Comparison of ENCODE assay signal across 8 mouse cellular contexts in the genomic region with DNA sequence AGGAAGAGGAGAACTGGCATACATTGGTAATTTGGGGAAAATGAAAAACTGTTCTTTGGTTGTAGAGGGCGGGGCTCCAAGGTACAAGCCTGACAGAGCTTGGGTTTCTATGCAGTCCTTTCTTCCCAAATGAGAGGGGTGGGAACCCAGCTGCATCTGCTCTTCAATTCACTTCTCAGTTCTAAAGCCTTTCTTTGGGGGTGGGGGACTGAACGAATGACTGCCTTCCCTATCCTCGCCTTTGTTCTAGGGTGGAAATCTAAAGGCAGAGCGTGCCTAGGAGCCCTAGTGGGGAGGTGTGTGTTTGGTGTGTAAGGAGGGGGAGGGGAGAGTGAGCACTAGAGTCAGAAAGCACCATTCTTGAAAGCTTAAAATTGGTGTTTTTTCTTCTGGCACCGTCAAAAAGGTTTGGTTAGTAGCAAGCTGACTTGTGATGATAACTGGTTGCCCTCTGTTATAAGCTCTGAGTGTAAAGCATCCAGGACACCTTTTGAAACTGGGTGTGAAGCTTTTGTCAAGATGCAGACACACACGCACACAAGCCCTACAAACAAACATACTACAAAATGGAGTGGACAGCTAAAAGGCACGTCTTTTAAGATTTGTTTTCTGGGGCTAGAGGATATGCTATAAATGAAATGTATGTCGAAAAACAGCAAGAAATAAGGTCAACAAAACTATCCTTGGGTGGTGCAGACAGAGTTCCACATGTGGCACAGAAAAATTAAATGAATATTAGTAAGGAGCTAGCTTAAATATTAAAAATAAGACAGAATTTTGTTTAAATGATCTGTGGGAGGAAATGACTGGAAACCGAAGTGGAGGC. TPM values are rescaled to one million over a fixed set of nuclear protein-coding genes. Genes with fewer than 3 reads are reported as not detected.
DNase-seq lines count a peak whose midpoint lies in the region; ATAC-seq lines count a peak whose summit lies in the region.

No protein-coding gene starts in this region.

- H3K36me3 ChIP-seq in forebrain, embryonic 11.5 days (ENCODE audit: control insufficient read depth, insufficient read depth, low read length), result no peaks in the 10 kb centered on the region
- no peaks in the 10 kb centered on the region for H3K36me3 ChIP-seq in liver, embryonic 12.5 days
- H3K36me3 ChIP-seq in stomach, embryonic 15.5 days, result no peaks in the 10 kb centered on the region

- no peaks in the 10 kb centered on the region for H3K9me3 ChIP-seq in forebrain, embryonic 11.5 days (ENCODE audit: control insufficient read depth, low read length)
- H3K9me3 ChIP-seq in liver, embryonic 12.5 days (replicated peaks), result no peaks in the 10 kb centered on the region
- H3K9me3 ChIP-seq in stomach, embryonic 15.5 days, result no peaks in the 10 kb centered on the region

- H3K4me3 ChIP-seq in forebrain, embryonic 11.5 days (ENCODE audit: low read depth, low read length), result peak overlapping the region; percentile 51
- no peak overlapping the region for H3K4me3 ChIP-seq in liver, embryonic 12.5 days
- H3K4me3 ChIP-seq in stomach, embryonic 15.5 days (replicated peaks), result peak overlapping the region; percentile 55

- H3K27ac ChIP-seq in forebrain, embryonic 11.5 days (ENCODE audit: low read depth, low read length), result peak overlapping the region; percentile 71
- H3K27ac ChIP-seq in liver, embryonic 12.5 days, result no peak overlapping the region
- H3K27ac ChIP-seq in stomach, embryonic 15.5 days, result no peak overlapping the region

- WGBS in forebrain, embryonic 11.5 days, result 15% methylated on average over 9 of the region's 9 CpGs
- WGBS in liver, embryonic 12.5 days (ENCODE audit: insufficient replicate concordance), result 26% methylated on average over 9 of the region's 9 CpGs
- WGBS in stomach, embryonic 15.5 days, result 27% methylated on average over 9 of the region's 9 CpGs

- peak overlapping the region; percentile 72 for H3K9ac ChIP-seq in forebrain, embryonic 11.5 days (ENCODE audit: low read length)
- H3K9ac ChIP-seq in liver, embryonic 12.5 days, result no peak overlapping the region
- no peak overlapping the region for H3K9ac ChIP-seq in stomach, embryonic 15.5 days

- H3K4me2 ChIP-seq in forebrain, embryonic 11.5 days (ENCODE audit: low read depth, low read length, severe bottlenecking), result peak overlapping the region; percentile 62
- peak overlapping the region; percentile 74 for H3K4me2 ChIP-seq in liver, embryonic 12.5 days
- H3K4me2 ChIP-seq in stomach, embryonic 15.5 days, result peak overlapping the region; percentile 83

- no peaks in the 10 kb centered on the region for H3K27me3 ChIP-seq in forebrain, embryonic 11.5 days (ENCODE audit: control insufficient read depth, insufficient read depth, low read length)
- H3K27me3 ChIP-seq in liver, embryonic 12.5 days (replicated peaks), result peaks cover 24% of the 10 kb centered on the region
- H3K27me3 ChIP-seq in stomach, embryonic 15.5 days (replicated peaks), result no peaks in the 10 kb centered on the region

- peaks cover 3% of the 10 kb centered on the region; the same call in 1 of the 2 replicates for H3K4me1 ChIP-seq in forebrain, embryonic 11.5 days (replicated peaks; ENCODE audit: control insufficient read depth, insufficient read depth, low read length)
- 0 out of 2 replicates have a peak, but pooled peaks cover 7% of the 10 kb centered on the region for H3K4me1 ChIP-seq in liver, embryonic 12.5 days
- H3K4me1 ChIP-seq in stomach, embryonic 15.5 days, result no peaks in the 10 kb centered on the region

- ATAC-seq in forebrain, embryonic 11.5 days (replicated peaks; ENCODE audit: low FRiP score), result peak; percentile 53
- ATAC-seq in liver, embryonic 12.5 days, result no peak
- no peak for ATAC-seq in stomach, embryonic 15.5 days (ENCODE audit: insufficient read depth, low FRiP score, low read depth)

- peak; percentile 47 to 58 for DNase-seq in right cerebral cortex, postnatal 10 days (ENCODE audit: low spot score in 2 of 2)
- no peak for DNase-seq in right cerebral cortex, adult 18-20 months
- peak; percentile 56 for DNase-seq in forebrain, embryonic 11.5 days (ENCODE audit: low spot score)
- DNase-seq in adrenal gland, adult 8-10 months, result no peak
- DNase-seq in gastrocnemius, postnatal 4 days (ENCODE audit: low spot score in 2 of 2), result no peak
- no peak for DNase-seq in spleen, adult 12 weeks (ENCODE audit: low spot score)

RNA-seq across cellular contexts. Expression of gene Map2, which starts 1.2 kb away (rescaled TPM):
- 164 and 177 TPM in 2 replicates for polyA plus RNA-seq in forebrain, embryonic 11.5 days (2014; fragmentation: Nextera tagmentation; extraction: Ambion mirVana)
- polyA plus RNA-seq in liver, embryonic 12.5 days (2016; fragmentation: Nextera tagmentation; extraction: Ambion mirVana), result 1.0 and 1.5 TPM in 2 replicates
- polyA plus RNA-seq in stomach, embryonic 15.5 days (2015; fragmentation: Nextera tagmentation; extraction: Ambion mirVana), result 16.6 and 20.9 TPM in 2 replicates
- total RNA-seq in adrenal gland, adult 8-10 months (2022), result 10 to 100 TPM; 23.9 to 44.2 (median 34.4) TPM
- 10 to 100 TPM; 14.5 to 16.8 TPM for total RNA-seq in gastrocnemius, postnatal 4 days (2021)

Comparison
In these comparisons a context has a peak if more than half of its experiments do, and no peak if none do; other contexts are left out.
1. DNase-seq: peak in right cerebral cortex, postnatal 10 days (2 of 2) and forebrain, embryonic 11.5 days (single experiment); none in right cerebral cortex, adult 18-20 months (single experiment), adrenal gland, adult 8-10 months (single experiment), gastrocnemius, postnatal 4 days (0 of 2) and spleen, adult 12 weeks (single experiment).
2. Peak in every context shown above with its lines, with median percentiles within 50 percentile points of each other: H3K4me2 ChIP-seq.